Mouse (Mus musculus) midbrain, embryonic 13.5 days (tissue): ENCODE data around the gene Zswim8. TPM values are rescaled to one million over a fixed set of nuclear protein-coding genes. Genes with fewer than 3 reads are reported as not detected.

Source experiments
- ATAC-seq: fragments of 200-750 bp; cut with Nextera tagmentation; 2 replicates; pipeline ENCODE4 v1.8.0; 2017; ENCODE audit warnings: mild to moderate bottlenecking, moderate TSS enrichment, moderate library complexity
- H3K27ac ChIP-seq: fragments of 300-500 bp; sonication (generic); 2 replicates; pipeline ENCODE4 v1.5.1; 2015; ENCODE audit warnings: inconsistent platforms, mild to moderate bottlenecking, moderate library complexity
- H3K27me3 ChIP-seq: fragments of 300-500 bp; sonication (generic); 2 replicates; pipeline ENCODE4 v1.6.1; 2015; ENCODE audit warnings: mild to moderate bottlenecking, inconsistent platforms
- H3K36me3 ChIP-seq: fragments of 300-500 bp; sonication (generic); 2 replicates; pipeline ENCODE4 v1.6.1; 2015; ENCODE audit warnings: mild to moderate bottlenecking, inconsistent platforms
- H3K4me1 ChIP-seq: fragments of 300-500 bp; sonication (generic); replicated peaks from 2 replicates; pipeline ENCODE4 v1.6.1; 2015; ENCODE audit warnings: inconsistent platforms
- H3K4me2 ChIP-seq: fragments of 300-500 bp; sonication (generic); replicated peaks from 2 replicates; pipeline ENCODE4 v1.6.1; 2015; ENCODE audit warnings: moderate library complexity, mild to moderate bottlenecking, inconsistent platforms
- H3K4me3 ChIP-seq: fragments of 300-500 bp; sonication (generic); replicated peaks from 2 replicates; pipeline ENCODE4 v1.5.1; 2015; ENCODE audit warnings: mild to moderate bottlenecking, inconsistent platforms
- H3K9ac ChIP-seq: fragments of 300-500 bp; sonication (generic); replicated peaks from 2 replicates; pipeline ENCODE4 v1.6.1; 2015; ENCODE audit warnings: mild to moderate bottlenecking, inconsistent platforms
- H3K9me3 ChIP-seq: fragments of 300-500 bp; sonication (generic); 2 replicates; pipeline ENCODE4 v1.6.1; 2016; ENCODE audit warnings: mild to moderate bottlenecking, inconsistent platforms
- WGBS: fragments of 180-500 bp; shearing (Covaris S2); methylation state at CpG from one replicate; pipeline ENCODE4 v1.1.7; 2015; 5-methylcytosine and 5-hydroxymethylcytosine counted together
- microRNA-seq: library from miRNA; unstranded; fragments of <30 nt; microRNA quantifications from one replicate; pipeline ENCODE4, GENCODE M21; 2016
- polyA plus RNA-seq: library from polyadenylated mRNA; unstranded; fragments of >200 nt; fragmentation: Nextera tagmentation; extraction: Ambion mirVana; gene quantifications from 2 replicates; pipeline ENCODE4 v1.2.1, GENCODE M21; 2015

Zswim8 gene
- polyA plus RNA-seq, 1 experiment from 2014 or later: 57.7 TPM

DNA sequence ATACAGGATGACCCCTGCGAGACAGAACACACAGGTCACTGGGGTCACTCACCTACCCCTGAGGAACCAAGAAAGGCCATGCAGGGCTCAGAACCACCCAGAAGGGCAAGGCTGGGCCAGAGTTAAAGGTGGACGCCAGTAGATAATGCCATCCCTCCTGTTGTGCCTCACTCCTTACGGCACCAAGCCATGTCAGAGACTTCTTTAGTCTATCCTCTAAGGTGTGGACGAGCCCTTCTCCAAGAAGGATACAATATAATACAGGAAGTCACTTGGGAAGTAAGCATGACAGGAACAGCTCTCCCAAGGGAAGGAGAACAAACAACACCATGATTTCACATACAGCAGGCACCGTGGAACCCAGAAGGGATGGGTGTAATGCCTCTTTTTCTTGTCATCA lies 57.6 kb downstream of the Zswim8 start:
- H3K36me3 ChIP-seq: peaks cover 74% of the 10 kb centered on the region
- 89% methylated on average over 5 of the region's 5 CpGs for WGBS
- no peaks in the 10 kb centered on the region for H3K27me3 ChIP-seq
- no peak overlapping the region for H3K27ac ChIP-seq
- ATAC-seq: no peak
- no peak overlapping the region for H3K9ac ChIP-seq
- H3K4me2 ChIP-seq: no peak overlapping the region
- H3K4me3 ChIP-seq: no peak overlapping the region
- H3K9me3 ChIP-seq: no peaks in the 10 kb centered on the region
- H3K4me1 ChIP-seq: no peaks in the 10 kb centered on the region

DNA sequence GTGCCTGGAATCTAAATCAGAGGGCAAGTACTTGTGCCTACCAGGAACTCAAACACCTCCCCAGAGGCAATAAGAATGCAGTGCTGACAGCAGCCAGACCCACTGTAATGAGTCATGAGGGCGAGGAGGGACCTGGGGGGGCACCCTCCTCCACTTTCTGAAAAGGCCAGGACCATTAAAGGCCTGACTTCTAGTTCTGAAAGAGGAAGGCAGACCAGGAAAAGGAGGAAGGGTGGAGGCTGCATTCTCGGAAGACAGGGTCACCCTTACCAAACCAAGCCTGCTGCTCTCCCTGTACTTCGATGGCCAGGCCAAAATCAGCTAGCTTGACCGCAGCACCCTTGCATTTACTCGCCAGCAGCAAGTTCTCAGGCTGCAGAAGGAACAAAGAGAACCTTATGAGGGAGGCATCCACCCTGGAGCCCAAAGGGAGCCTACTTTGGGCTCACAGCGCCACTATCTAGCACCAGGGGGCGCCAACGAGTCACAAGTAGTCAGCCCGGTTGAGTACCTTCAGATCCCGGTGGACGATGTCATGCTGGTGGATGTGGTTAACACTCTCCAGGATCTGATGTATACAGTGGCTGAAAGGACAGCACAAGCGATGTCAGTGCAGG lies 58.4 kb downstream of the Zswim8 start:
- peak; percentile 84 for ATAC-seq
- no peak overlapping the region for H3K4me2 ChIP-seq
- H3K27me3 ChIP-seq: no peaks in the 10 kb centered on the region
- H3K9ac ChIP-seq: no peak overlapping the region
- H3K36me3 ChIP-seq: peaks cover 73% of the 10 kb centered on the region
- no peak overlapping the region for H3K27ac ChIP-seq
- H3K9me3 ChIP-seq: no peaks in the 10 kb centered on the region
- no peaks in the 10 kb centered on the region for H3K4me1 ChIP-seq
- 30% methylated on average over 12 of the region's 12 CpGs for WGBS
- no peak overlapping the region for H3K4me3 ChIP-seq

DNA sequence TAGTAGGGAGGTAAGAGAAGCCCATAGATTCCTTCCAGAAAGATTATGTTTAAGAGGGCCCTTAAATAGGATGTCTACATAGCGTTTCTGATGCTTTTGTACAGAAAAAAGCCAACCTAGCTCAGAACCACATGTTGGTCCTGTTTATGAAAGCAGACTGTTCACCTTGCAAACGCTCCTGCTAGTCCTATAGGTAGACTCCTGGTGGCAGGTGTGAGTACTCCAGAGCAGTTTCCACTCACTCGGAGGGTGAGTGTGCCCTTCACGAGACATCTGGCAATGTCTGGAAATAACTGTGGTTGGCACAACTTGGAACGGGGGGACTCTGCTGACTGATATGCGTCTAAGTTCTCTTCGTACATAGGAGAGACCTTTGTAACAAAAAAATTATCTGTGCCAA lies 60.6 kb downstream of the Zswim8 start:
- Histone ChIP-seq H3K4me3 (no peak overlapping the region), H3K27me3 (no peaks in the 10 kb centered on the region), H3K4me1 (no peaks in the 10 kb centered on the region), H3K36me3 (peaks cover 54% of the 10 kb centered on the region), H3K27ac (no peak overlapping the region), H3K4me2 (no peak overlapping the region), H3K9ac (no peak overlapping the region), H3K9me3 (no peaks in the 10 kb centered on the region)
- ATAC-seq: no peak
- WGBS: 95% methylated on average over 7 of the region's 7 CpGs

DNA sequence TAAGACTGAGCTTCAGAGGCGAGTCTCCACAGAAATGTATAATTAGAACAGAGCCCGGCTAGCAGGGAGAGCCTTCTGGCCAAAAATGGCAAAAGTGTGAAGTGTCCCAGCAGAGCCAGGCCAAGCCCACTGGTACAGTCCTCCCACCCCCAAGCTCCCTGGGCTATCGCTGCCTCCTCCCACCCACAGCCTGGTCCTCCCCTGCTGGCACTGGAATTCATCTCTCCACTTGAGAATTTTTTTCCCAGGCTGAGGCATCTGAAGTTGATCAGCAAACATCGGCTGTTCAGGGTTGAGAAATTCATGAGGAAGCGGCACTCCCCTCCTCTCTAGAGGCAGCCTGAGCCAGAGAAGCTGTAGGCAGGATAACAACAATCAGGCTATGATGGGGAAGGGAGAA lies 61.2 kb downstream of the Zswim8 start:
- H3K9me3 ChIP-seq: no peaks in the 10 kb centered on the region
- no peak for ATAC-seq
- peaks cover 5% of the 10 kb centered on the region; the same call in 1 of the 2 replicates for H3K4me1 ChIP-seq
- H3K36me3 ChIP-seq: peaks cover 48% of the 10 kb centered on the region
- H3K4me3 ChIP-seq: no peak overlapping the region
- H3K27me3 ChIP-seq: no peaks in the 10 kb centered on the region
- no peak overlapping the region for H3K9ac ChIP-seq
- 81% methylated on average over 5 of the region's 5 CpGs for WGBS
- H3K4me2 ChIP-seq: no peak overlapping the region
- H3K27ac ChIP-seq: no peak overlapping the region

DNA sequence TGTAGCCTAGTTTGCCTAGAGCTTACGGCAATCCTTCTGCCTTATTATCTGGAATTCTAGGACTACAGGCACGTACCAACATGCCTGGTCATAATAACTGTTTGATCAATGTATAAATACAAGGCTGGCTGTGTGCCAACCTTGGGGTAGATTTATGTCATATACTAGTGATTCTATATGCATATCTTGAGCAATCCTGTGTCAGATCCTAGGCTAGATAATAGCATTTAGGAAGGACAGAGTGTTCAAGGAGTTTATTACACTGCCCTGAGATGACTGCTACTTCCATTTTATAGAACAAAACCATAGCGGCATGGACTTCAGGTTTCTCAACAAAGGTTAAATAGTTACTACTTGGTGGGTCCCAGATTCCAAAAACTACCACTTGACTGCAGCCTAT lies 64.6 kb downstream of the Zswim8 start:
- H3K4me3 ChIP-seq: no peak overlapping the region
- ATAC-seq: no peak
- no peak overlapping the region for H3K27ac ChIP-seq
- H3K36me3 ChIP-seq: peaks cover 28% of the 10 kb centered on the region
- 94% methylated on average over 3 of the region's 3 CpGs for WGBS
- no peak overlapping the region for H3K4me2 ChIP-seq
- H3K9ac ChIP-seq: no peak overlapping the region
- H3K27me3 ChIP-seq: no peaks in the 10 kb centered on the region
- H3K9me3 ChIP-seq: no peaks in the 10 kb centered on the region
- peaks cover 31% of the 10 kb centered on the region for H3K4me1 ChIP-seq

DNA sequence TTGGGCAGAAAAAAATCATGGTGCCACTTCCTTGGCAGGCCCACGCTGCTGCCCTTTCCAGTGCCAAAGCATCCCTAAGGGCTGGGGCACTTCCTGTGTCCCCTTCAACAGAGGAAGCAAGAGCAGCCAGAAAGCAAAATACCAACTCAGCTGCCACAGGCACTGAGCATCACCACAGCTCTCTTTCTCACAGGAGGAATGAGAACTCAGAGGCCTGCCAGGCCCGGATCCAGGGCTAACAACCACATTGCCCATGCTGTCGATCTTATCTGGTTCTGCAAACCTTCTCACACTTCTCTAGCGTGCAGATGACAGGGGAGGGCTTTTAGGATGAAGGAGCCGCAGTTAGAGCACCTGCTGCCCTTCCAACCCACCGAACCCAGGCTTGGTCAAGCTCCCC lies 65.5 kb downstream of the Zswim8 start:
- peaks cover 31% of the 10 kb centered on the region for H3K4me1 ChIP-seq
- H3K36me3 ChIP-seq: peaks cover 37% of the 10 kb centered on the region
- no peak overlapping the region for H3K9ac ChIP-seq
- H3K4me3 ChIP-seq: no peak overlapping the region
- 71% methylated on average over 6 of the region's 6 CpGs for WGBS
- H3K9me3 ChIP-seq: no peaks in the 10 kb centered on the region
- no peak overlapping the region for H3K27ac ChIP-seq
- no peak overlapping the region for H3K4me2 ChIP-seq
- H3K27me3 ChIP-seq: no peaks in the 10 kb centered on the region
- no peak for ATAC-seq

Small RNA genes within 50 kb of the gene (microRNA-seq; reads per million reads assigned to microRNA genes)
- gene Mir6946: 0.82 reads per million

Other genes starting within 250 kb of the Zswim8 start
- 7.8 and 8.5 TPM in 2 replicates for gene Anxa7, start 227.4 kb upstream of the Zswim8 start, polyA plus RNA-seq
- 0.81 and 0.86 TPM in 2 replicates for gene Mss51, start 210.7 kb upstream of the Zswim8 start, polyA plus RNA-seq
- 80.9 and 83.4 TPM in 2 replicates for gene Ppp3cb, start 161.0 kb upstream of the Zswim8 start, polyA plus RNA-seq
- gene Usp54, start 66.5 kb upstream of the Zswim8 start, polyA plus RNA-seq: 12.5 and 13.1 TPM in 2 replicates
- gene Myoz1, start 51.0 kb upstream of the Zswim8 start, polyA plus RNA-seq: not detected in 2 replicates
- 0.15 and 0.27 TPM in 2 replicates for gene Synpo2l, start 39.2 kb upstream of the Zswim8 start, polyA plus RNA-seq
- gene Sec24c, start 33.2 kb upstream of the Zswim8 start, polyA plus RNA-seq: 88.4 and 96.7 TPM in 2 replicates
- 22.7 and 26.0 TPM in 2 replicates for gene Fut11, start 12.6 kb upstream of the Zswim8 start, polyA plus RNA-seq
- 209 and 213 TPM in 2 replicates for gene Chchd1, start 4.5 kb upstream of the Zswim8 start, polyA plus RNA-seq
- gene Ndst2, start 27.0 kb downstream of the Zswim8 start, polyA plus RNA-seq: 16.8 and 19.7 TPM in 2 replicates
- gene Camk2g, start 86.5 kb downstream of the Zswim8 start, polyA plus RNA-seq: 84.2 and 86.8 TPM in 2 replicates
- 0.19 and 0.34 TPM in 2 replicates for gene Plau, start 129.1 kb downstream of the Zswim8 start, polyA plus RNA-seq
- 9.7 and 11.2 TPM in 2 replicates for gene Vcl, start 221.8 kb downstream of the Zswim8 start, polyA plus RNA-seq